Mouse (Mus musculus) cerebellum, adult 11-12 months (tissue): ENCODE results near the gene Usp2.

Source experiments
- DNase-seq: peaks from one replicate; pipeline ENCODE4 v3.0.0; 2022

The Usp2 gene

DNA sequence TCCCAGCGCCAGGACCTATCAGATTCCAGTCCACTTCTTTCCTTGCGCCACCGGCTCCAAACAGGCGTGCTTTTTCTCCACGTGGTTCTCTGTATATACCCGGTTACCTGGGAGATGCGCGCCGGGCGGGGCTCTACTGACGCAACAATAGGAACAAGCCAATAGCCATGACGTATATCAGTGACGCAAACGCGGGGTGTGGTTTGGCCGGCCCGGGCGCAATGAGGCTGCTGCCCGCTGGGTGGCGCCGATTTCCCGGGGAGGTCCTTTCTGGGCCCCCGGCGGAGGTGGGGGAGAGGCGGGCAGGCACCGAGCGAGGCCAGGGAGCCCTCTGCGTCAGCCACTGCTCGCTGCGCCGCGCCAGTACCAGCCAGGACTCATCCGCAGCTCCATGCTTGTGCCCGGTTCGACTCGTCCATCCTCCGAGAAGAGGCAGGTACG is at the start of gene Usp2:
Gene Usp2, plus strand, starts transcription at position 237 of the 441 bp plus-strand sequence.
- peak; percentile 99 for DNase-seq

GRCm38 (mm10) chr9:44017846-44018245 is 49.0 kb upstream of the Usp2 start:
- no peak for DNase-seq

DNA sequence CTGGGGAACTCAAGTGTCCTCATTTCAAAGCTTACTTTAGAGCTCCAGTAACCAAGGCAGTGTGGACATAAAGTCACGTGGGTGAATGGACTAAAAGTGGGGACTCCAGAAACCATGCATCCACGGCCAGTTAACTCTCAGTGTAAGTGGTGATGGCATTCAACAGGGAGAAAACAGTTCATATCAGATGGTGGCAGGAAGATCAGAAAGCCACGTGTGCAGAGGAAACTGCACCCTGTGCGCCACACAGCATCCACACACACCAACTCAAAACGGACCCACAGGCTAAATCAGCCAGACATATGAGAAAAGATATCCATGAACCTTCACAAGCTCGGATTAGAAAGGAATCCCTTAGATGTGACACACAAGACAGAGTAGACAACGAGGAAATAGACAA is 46.8 kb upstream of the Usp2 start:
- no peak for DNase-seq

GRCm38 (mm10) chr9:44022100-44022847 is 44.5 kb upstream of the Usp2 start:
- DNase-seq = no peak

DNA sequence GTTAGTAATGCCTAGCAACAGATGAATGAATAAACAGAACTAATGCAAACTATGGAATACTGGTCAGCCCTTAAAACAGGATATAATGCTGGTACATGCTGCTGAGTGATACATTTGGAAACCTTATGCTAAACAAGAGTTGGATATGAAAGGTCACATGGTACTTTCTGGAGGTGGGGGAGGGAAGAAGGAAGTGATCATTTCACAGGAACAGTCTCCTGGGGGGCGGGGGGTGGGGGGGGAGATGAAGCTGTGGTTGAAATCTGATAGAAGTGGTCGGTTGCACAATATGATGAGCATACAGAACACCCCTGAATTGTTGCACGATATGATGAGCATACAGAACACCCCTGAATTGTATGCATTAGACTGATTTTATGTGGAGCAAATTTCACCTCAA is 42.7 kb upstream of the Usp2 start:
- no peak for DNase-seq

DNA sequence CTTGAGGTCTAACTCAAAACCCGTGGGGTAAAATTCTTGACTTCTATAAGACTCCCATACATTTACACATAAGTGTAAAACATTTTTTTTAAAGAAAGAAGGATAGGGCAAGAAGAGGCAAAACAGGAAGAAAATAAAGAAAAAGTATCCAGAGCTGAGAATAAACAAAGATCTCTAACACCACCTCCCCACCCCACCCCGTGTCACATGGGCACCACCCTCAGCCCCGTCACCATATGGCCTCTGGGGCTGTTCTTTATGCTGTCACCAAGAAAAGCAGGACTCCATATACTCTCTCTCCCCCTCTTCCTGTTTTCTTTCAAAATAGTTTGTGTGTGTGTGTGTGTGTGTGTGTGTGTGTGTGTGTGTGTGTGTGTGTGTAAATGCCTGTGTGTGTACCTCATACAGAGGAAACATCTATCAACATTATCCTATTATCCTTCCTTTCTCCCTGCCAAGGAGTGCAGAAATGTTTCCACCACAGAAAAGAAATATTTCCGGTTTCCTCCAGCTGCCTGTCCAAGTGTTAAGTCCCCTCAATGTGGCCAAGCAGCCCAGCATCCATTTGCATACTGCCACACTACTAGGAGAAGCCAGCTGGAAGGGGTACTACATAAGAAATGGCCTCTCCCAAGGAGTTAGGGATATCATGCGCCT is 37.1 kb upstream of the Usp2 start:
- DNase-seq = no peak

DNA sequence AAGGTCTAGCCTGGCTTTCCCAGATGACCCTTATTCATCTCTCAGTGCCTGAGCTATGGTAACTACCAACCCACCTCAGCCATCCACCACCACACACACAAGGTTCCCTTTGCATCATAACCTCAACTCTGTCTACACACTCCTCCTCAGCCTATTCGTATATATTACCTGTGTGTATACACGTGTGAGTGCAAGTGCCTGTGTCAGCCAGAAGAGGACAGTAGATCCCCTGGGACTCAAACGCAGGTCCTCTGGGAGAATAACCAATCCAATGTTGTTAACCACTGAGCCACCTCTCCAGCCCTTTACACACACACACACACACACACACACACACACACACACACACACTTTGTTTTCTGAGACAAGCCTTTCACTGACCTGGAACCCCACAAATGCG is 36.2 kb upstream of the Usp2 start:
- DNase-seq = no peak

DNA sequence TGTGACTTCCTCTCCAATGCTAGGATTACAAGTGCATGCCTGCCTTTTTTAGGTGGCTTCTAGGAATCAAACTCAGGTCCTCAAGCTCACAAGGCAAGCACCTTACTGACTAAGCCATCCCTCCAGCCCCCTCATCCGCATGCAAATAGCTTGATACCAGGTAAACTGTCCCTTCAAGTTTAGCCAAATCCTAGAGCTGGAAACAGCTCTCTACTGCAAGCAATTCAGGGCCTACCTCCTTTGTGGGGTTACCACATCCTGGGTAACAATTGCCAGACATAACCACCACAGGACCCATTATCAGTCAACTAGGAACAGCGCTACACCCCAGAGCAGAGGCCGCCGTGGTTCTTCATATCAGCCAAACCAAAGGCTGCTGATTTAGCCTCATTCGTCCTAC is 35.7 kb upstream of the Usp2 start:
- no peak for DNase-seq

- DNase-seq = no peak
Observed at GRCm38 (mm10) chr9:44031946-44032345, 34.9 kb upstream of the Usp2 start.

GRCm38 (mm10) chr9:44033317-44033716 is 33.5 kb upstream of the Usp2 start:
- DNase-seq = no peak

DNA sequence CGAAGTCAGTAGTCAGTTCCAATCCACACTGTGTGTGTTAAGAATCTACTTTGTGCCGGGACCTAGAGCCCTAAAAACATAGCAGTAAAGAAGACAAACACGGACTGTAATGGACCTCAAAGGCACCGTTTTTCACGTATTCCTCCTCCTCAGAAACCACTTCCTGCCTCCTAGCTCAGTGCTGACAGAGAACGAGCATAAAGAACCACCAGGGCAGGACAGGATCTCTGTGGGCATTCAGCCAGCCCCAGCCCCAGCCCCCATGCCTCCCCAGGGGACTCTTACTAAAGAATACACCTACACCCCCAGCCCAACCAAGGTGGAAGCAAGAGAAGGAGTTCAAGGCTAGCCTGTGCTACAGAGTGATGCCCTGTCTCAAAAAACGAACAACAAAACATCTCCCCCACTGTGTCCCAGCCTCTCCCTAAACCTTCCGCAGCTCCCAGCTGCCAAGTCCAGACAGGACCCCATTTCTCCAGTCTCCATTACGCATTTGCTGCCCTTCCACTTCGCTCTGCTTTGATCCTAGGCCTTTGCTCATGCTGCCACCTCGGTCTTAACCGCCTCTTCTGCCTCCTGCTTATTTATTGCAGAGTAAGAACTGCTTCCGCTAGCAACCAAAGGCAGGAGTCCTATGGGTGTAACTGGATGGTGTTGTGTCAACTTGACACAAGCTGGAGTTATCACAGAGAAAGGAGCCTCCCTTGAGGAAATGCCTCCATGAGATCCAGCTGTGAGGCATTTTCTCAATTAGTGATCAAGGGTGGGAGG is 32.7 kb upstream of the Usp2 start:
- DNase-seq = no peak

DNA sequence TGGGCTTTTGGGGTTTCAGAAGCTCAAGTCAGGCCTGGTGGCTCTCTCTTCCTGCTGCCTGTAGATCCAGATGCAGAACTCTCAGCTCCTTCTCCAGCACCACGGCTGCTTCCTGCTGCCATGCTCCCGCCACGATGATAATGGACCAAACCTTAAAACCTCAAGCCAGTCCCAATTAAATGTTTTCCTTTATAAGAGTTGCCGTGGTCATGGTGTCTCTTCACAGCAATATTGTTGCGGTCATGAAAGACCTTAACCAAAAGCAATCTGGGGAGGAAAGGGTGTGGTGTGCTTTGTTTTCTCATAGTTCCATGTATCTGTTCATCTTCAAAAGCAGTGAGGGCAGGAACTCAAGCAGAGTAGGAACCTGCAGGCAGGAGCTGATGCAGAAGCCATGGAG is 29.7 kb upstream of the Usp2 start:
- DNase-seq = no peak

DNA sequence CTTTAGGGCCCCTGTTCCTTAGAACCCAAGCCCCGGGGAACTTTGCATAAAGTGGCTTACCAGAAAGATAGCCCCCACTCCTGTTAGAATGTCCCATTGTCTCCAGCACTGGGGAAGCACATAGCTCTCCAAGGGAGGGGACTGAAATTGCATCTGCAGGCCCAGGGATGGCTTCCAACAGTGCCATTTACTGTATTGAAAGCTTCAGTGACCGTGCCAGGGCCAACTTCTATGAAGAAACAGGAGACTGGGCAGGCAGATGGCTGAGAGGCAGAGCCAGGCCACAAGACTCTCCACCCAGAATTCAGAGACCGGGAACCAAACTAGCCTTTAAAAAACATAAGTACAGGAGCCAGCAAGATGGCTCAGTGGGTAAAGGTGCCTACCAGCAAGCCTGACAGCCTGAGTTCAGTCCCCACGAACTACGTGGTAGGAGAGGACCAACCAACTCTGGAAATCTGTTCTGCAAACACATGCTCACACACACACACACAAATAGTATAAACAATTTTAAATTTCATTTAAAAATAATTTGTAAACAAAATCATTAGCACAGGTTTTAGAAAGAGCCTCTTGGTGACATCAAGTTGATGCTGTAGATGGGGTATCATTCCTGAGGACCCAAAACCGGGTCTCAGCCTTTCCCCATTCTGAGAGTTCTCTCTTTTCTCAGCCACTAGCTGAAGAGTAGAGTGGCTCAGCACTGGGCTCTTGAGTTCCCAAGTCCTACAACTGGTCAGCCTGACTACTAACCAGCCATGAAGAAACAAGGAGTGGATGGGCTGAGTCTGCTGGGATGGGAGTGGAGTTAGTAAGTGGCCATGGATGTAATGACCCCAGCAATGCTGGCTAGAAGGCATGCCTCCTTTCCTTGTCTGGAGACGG is 25.1 kb upstream of the Usp2 start:
- peak; percentile 85 for DNase-seq

DNA sequence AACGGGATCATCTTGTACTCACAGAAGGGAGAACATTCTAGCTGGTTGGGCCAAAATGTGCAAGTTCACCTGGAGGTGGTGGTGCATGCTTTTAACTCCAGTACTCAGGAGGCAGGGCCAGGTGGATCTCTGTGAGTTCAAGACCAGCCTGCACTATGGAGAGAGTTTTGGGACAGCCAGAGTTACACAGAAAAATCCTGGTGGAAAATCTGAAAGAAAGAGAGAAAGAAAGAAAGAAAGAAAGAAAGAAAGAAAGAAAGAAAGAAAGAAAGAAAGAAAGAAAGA is 24.5 kb upstream of the Usp2 start:
- no peak for DNase-seq

DNA sequence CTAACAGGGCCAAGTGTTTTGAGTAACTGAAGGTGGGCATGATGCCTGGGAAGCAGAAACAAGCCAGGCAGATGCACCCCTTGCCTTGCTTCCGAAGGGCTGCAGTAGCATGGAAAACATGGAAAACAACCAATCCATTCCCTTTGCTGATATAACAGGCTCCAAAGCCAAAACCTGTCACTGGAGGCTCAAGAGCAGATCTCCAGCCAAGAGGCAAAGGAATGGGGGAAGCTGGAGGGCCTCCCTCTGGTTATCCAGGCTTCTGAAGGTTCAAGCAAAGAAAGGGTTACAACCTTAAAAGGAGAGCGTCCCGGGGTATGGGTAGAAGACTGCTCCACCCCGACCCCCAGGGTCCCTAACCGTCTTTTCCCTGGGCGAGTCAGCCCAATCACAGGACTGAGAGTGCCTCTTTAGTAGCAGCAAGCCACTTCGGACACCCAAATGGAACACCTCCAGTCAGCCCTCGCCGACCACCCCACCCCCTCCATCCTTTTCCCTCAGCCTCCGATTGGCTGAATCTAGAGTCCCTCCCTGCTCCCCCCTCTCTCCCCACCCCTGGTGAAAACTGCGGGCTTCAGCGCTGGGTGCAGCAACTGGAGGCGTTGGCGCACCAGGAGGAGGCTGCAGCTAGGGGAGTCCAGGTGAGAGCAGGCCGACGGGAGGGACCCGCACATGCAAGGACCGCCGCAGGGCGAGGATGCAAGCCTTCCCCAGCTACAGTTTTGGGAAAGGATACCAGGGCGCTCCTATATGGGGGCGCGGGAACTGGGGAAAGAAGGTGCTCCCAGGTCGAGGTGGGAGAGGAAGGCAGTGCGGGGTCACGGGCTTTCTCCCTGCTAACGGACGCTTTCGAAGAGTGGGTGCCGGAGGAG is 23.7 kb upstream of the Usp2 start, which contains the start of gene Thy1:
Gene Thy1, plus strand, starts transcription at position 549 of the 872 bp plus-strand sequence.
- DNase-seq = peak; percentile 95

GRCm38 (mm10) chr9:44043708-44044425 is 23.0 kb upstream of the Usp2 start:
- no peak for DNase-seq

DNA sequence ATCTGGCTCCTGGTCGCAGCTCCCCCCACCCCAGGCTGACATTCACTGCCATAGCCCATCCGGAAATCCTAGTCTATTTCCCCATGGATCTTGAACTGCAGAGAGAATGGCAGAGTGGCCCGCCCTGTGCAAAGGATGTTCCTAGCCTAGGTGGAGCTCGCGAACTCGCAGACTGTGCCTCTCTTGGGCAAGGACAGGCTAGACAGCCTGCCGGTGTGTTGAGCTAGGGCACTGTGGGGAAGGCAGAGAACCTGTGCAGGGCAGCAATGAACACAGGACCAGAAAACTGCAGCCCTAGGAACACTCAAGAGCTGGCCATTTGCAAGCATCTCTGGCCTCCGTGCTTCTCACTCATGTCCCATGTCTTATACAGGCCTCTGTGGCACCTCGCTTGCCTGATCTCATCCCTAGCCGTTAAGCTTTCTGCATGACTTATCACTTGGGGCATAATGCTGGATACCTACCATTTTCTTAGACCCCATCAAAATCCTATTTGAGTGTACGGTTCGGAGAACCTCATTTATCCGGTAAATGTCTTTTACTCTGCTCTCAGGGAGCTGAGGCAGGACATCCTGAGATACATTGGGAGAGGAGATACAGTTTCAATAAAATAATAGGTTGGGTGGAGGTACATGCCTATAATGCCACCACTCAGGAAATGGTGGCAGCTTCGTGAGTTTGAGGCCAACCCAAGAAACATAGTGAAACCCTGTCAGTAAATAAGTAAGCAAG is 22.2 kb upstream of the Usp2 start:
- peak; percentile 93 for DNase-seq

DNA sequence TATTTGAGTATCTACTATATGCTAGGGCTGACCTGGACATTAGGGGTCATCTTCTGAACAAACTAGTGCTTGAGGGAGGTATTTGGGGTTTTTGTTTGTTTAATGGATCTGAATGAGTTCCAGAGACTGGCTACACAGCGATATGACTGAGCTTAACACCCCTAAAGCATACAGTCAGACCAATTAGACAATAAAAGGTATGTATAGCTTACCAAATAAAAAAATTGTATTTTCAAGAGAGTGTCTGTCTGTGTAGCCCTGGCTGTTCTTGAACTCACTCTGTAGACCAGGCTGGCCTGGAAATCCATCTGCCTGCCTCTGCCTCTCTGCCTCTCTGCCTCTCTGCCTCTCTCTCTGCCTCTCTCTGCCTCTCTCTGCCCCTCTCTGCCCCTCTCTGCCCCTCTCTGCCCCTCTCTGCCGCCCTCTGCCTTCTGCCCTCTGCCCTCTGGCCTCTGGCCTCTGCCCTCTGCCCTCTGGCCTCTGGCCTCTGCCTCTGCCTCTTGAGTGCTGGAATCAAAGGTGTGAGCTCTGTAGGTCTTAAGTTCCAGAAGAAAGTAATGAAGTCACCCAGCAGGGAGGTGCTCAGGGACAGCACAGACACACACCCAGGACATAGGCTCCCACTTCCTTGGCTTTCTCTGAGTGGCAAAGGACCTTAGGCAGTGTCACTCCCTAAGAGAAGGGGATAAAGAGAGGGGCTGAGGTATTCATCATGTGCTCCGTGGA is 21.5 kb upstream of the Usp2 start:
- DNase-seq = peak; percentile 88

GRCm38 (mm10) chr9:44045884-44046272 is 20.9 kb upstream of the Usp2 start:
- DNase-seq = no peak

- DNase-seq = no peak
Observed at GRCm38 (mm10) chr9:44046426-44046825, 20.4 kb upstream of the Usp2 start.
